Mouse (Mus musculus): ENCODE data around the gene Il1r1. TPM values are rescaled to one million over a fixed set of nuclear protein-coding genes. Genes with fewer than 3 reads are reported as not detected.

The Il1r1 gene
- polyA plus RNA-seq, 1 experiment from 2014 or later, result 17.8 TPM

GRCm38 (mm10) chr1:40275285-40276013 lies 50.6 kb downstream of the Il1r1 start:
- ATAC-seq, result no peak

GRCm38 (mm10) chr1:40277944-40278343 lies 53.1 kb downstream of the Il1r1 start:
- H3K9ac ChIP-seq, result no peak overlapping the region
- 49% methylated on average over 4 of the region's 4 CpGs for WGBS (ENCODE audit: insufficient replicate concordance)

More at GRCm38 (mm10) chr1:40275285-40276013, 50.6 kb downstream of the Il1r1 start:
- Histone ChIP-seq H3K4me1 (peaks cover 29% of the 10 kb centered on the region; the same call in 1 of the 2 replicates), H3K9me3 (replicated peaks) (no peaks in the 10 kb centered on the region), H3K4me3 (no peak overlapping the region), H3K36me3 (peaks cover 2% of the 10 kb centered on the region; the same call in 1 of the 2 replicates), H3K27ac (no peak overlapping the region), H3K4me2 (no peak overlapping the region), H3K9ac (no peak overlapping the region), H3K27me3 (replicated peaks) (no peaks in the 10 kb centered on the region)
- 69% methylated on average over 10 of the region's 10 CpGs for WGBS (ENCODE audit: insufficient replicate concordance)

GRCm38 (mm10) chr1:40278720-40279119 lies 53.8 kb downstream of the Il1r1 start:
- Histone ChIP-seq H3K9ac (no peak overlapping the region), H3K4me1 (peaks cover 25% of the 10 kb centered on the region), H3K9me3 (replicated peaks) (no peaks in the 10 kb centered on the region), H3K4me2 (no peak overlapping the region), H3K4me3 (no peak overlapping the region), H3K27ac (no peak overlapping the region), H3K27me3 (replicated peaks) (no peaks in the 10 kb centered on the region), H3K36me3 (peaks cover 2% of the 10 kb centered on the region; the same call in 1 of the 2 replicates)
- WGBS (ENCODE audit: insufficient replicate concordance), result 36% methylated on average over 2 of the region's 2 CpGs
- ATAC-seq, result no peak

More at GRCm38 (mm10) chr1:40277944-40278343, 53.1 kb downstream of the Il1r1 start:
- no peak overlapping the region for H3K4me3 ChIP-seq
- no peaks in the 10 kb centered on the region for H3K27me3 ChIP-seq (replicated peaks)
- ATAC-seq, result peak; percentile 36; the same call in 1 of the 2 replicates
- H3K27ac ChIP-seq, result no peak overlapping the region
- H3K4me2 ChIP-seq, result no peak overlapping the region
- H3K9me3 ChIP-seq (replicated peaks), result no peaks in the 10 kb centered on the region
- H3K36me3 ChIP-seq, result peaks cover 2% of the 10 kb centered on the region; the same call in 1 of the 2 replicates
- H3K4me1 ChIP-seq, result peaks cover 25% of the 10 kb centered on the region; the same call in 1 of the 2 replicates

- Histone ChIP-seq H3K4me3 (no peak overlapping the region), H3K4me2 (no peak overlapping the region), H3K36me3 (peaks cover 2% of the 10 kb centered on the region; the same call in 1 of the 2 replicates), H3K27ac (no peak overlapping the region), H3K27me3 (replicated peaks) (no peaks in the 10 kb centered on the region), H3K9ac (no peak overlapping the region), H3K9me3 (replicated peaks) (no peaks in the 10 kb centered on the region), H3K4me1 (peaks cover 27% of the 10 kb centered on the region)
- 68% methylated on average over 11 of the region's 11 CpGs for WGBS (ENCODE audit: insufficient replicate concordance)
- no peak for ATAC-seq
Observed at GRCm38 (mm10) chr1:40279182-40279743, 54.4 kb downstream of the Il1r1 start.

GRCm38 (mm10) chr1:40281950-40282349 lies 57.1 kb downstream of the Il1r1 start:
- Histone ChIP-seq H3K27me3 (replicated peaks) (no peaks in the 10 kb centered on the region), H3K9me3 (replicated peaks) (no peaks in the 10 kb centered on the region), H3K27ac (no peak overlapping the region), H3K9ac (no peak overlapping the region), H3K4me1 (peaks cover 20% of the 10 kb centered on the region), H3K4me2 (no peak overlapping the region), H3K36me3 (peaks cover 2% of the 10 kb centered on the region; the same call in 1 of the 2 replicates), H3K4me3 (no peak overlapping the region)
- no peak for ATAC-seq
- WGBS (ENCODE audit: insufficient replicate concordance), result 55% methylated on average over 4 of the region's 4 CpGs

- Histone ChIP-seq H3K27me3 (replicated peaks) (no peaks in the 10 kb centered on the region), H3K4me3 (no peak overlapping the region), H3K9ac (no peak overlapping the region), H3K4me2 (no peak overlapping the region), H3K27ac (no peak overlapping the region), H3K9me3 (replicated peaks) (no peaks in the 10 kb centered on the region), H3K36me3 (peaks cover 2% of the 10 kb centered on the region; the same call in 1 of the 2 replicates), H3K4me1 (peaks cover 20% of the 10 kb centered on the region)
- no peak for ATAC-seq
- 72% methylated on average over 3 of the region's 3 CpGs for WGBS (ENCODE audit: insufficient replicate concordance)
Observed at GRCm38 (mm10) chr1:40282394-40282793, 57.5 kb downstream of the Il1r1 start.

GRCm38 (mm10) chr1:40283995-40284394 lies 59.1 kb downstream of the Il1r1 start:
- Histone ChIP-seq H3K4me3 (no peak overlapping the region), H3K4me2 (no peak overlapping the region), H3K27ac (no peak overlapping the region), H3K9ac (no peak overlapping the region), H3K36me3 (peaks cover 2% of the 10 kb centered on the region; the same call in 1 of the 2 replicates), H3K27me3 (replicated peaks) (peaks cover 5% of the 10 kb centered on the region; the same call in 1 of the 2 replicates), H3K4me1 (peaks cover 11% of the 10 kb centered on the region), H3K9me3 (replicated peaks) (no peaks in the 10 kb centered on the region)
- no peak for ATAC-seq
- WGBS (ENCODE audit: insufficient replicate concordance), result 19% methylated on average over 5 of the region's 5 CpGs

GRCm38 (mm10) chr1:40290489-40291255 lies 65.8 kb downstream of the Il1r1 start:
- Histone ChIP-seq H3K36me3 (peaks cover 12% of the 10 kb centered on the region), H3K27ac (no peak overlapping the region), H3K4me2 (no peak overlapping the region), H3K4me3 (no peak overlapping the region), H3K4me1 (no peaks in the 10 kb centered on the region), H3K9ac (no peak overlapping the region), H3K27me3 (replicated peaks) (peaks cover 5% of the 10 kb centered on the region; the same call in 1 of the 2 replicates), H3K9me3 (replicated peaks) (no peaks in the 10 kb centered on the region)
- ATAC-seq, result no peak
- WGBS (ENCODE audit: insufficient replicate concordance), result 57% methylated on average over 12 of the region's 12 CpGs

- 86% methylated on average over 2 of the region's 2 CpGs for WGBS (ENCODE audit: insufficient replicate concordance)
- Histone ChIP-seq H3K27ac (no peak overlapping the region), H3K4me3 (no peak overlapping the region), H3K9ac (no peak overlapping the region), H3K4me2 (no peak overlapping the region), H3K9me3 (replicated peaks) (no peaks in the 10 kb centered on the region), H3K27me3 (replicated peaks) (peaks cover 5% of the 10 kb centered on the region; the same call in 1 of the 2 replicates), H3K4me1 (peaks cover 6% of the 10 kb centered on the region; the same call in 1 of the 2 replicates), H3K36me3 (peaks cover 12% of the 10 kb centered on the region)
- no peak for ATAC-seq
Observed at GRCm38 (mm10) chr1:40292231-40292630, 67.4 kb downstream of the Il1r1 start.

GRCm38 (mm10) chr1:40293891-40294290 lies 69.0 kb downstream of the Il1r1 start:
- 86% methylated on average over 7 of the region's 7 CpGs for WGBS (ENCODE audit: insufficient replicate concordance)
- ATAC-seq, result no peak
- Histone ChIP-seq H3K4me1 (peaks cover 17% of the 10 kb centered on the region), H3K36me3 (peaks cover 15% of the 10 kb centered on the region), H3K27me3 (replicated peaks) (no peaks in the 10 kb centered on the region), H3K9me3 (replicated peaks) (no peaks in the 10 kb centered on the region), H3K4me2 (no peak overlapping the region), H3K9ac (no peak overlapping the region), H3K27ac (no peak overlapping the region), H3K4me3 (no peak overlapping the region)

- no peak for ATAC-seq
- no peaks in the 10 kb centered on the region for H3K27me3 ChIP-seq (replicated peaks)
- 59% methylated on average over 9 of the region's 9 CpGs for WGBS (ENCODE audit: insufficient replicate concordance)
- peaks cover 17% of the 10 kb centered on the region for H3K4me1 ChIP-seq
- H3K9ac ChIP-seq, result no peak overlapping the region
- no peak overlapping the region for H3K27ac ChIP-seq
- peaks cover 21% of the 10 kb centered on the region for H3K36me3 ChIP-seq
- H3K9me3 ChIP-seq (replicated peaks), result no peaks in the 10 kb centered on the region
- H3K4me2 ChIP-seq, result no peak overlapping the region
- H3K4me3 ChIP-seq, result no peak overlapping the region
Observed at GRCm38 (mm10) chr1:40294824-40295223, 69.9 kb downstream of the Il1r1 start.
